Mouse (Mus musculus) intestine, embryonic 15.5 days (tissue): ENCODE data around the gene Gm6525. TPM values are rescaled to one million over a fixed set of nuclear protein-coding genes. Genes with fewer than 3 reads are reported as not detected.

Source experiments
- ATAC-seq: fragments of 200-750 bp; cut with Nextera tagmentation; 2 replicates; pipeline ENCODE4 v1.8.0; 2017; ENCODE audit warnings: moderate TSS enrichment, moderate library complexity
- H3K27ac ChIP-seq: fragments of 300-500 bp; sonication (generic); 2 replicates; pipeline ENCODE4 v1.5.1; 2015; ENCODE audit warnings: mild to moderate bottlenecking, inconsistent platforms
- H3K27me3 ChIP-seq: fragments of 300-500 bp; sonication (generic); replicated peaks from 2 replicates; pipeline ENCODE4 v1.6.1; 2015; ENCODE audit warnings: inconsistent platforms
- H3K36me3 ChIP-seq: fragments of 300-500 bp; sonication (generic); 2 replicates; pipeline ENCODE4 v1.6.1; 2015; ENCODE audit warnings: inconsistent platforms
- H3K4me1 ChIP-seq: fragments of 300-500 bp; sonication (generic); replicated peaks from 2 replicates; pipeline ENCODE4 v1.6.1; 2015; ENCODE audit warnings: inconsistent platforms
- H3K4me2 ChIP-seq: fragments of 300-500 bp; sonication (generic); replicated peaks from 2 replicates; pipeline ENCODE4 v1.6.1; 2015; ENCODE audit warnings: mild to moderate bottlenecking, inconsistent platforms
- H3K4me3 ChIP-seq: fragments of 300-500 bp; sonication (generic); replicated peaks from 2 replicates; pipeline ENCODE4 v1.5.1; 2015; ENCODE audit warnings: inconsistent platforms
- H3K9ac ChIP-seq: fragments of 300-500 bp; sonication (generic); 2 replicates; pipeline ENCODE4 v1.6.1; 2015; ENCODE audit warnings: inconsistent platforms
- H3K9me3 ChIP-seq: fragments of 300-500 bp; sonication (generic); 2 replicates; pipeline ENCODE4 v1.6.1; 2016; ENCODE audit warnings: inconsistent platforms
- WGBS: fragments of 180-500 bp; shearing (Covaris S2); methylation state at CpG from one replicate; pipeline ENCODE4 v1.1.7; 2015; 5-methylcytosine and 5-hydroxymethylcytosine counted together
- polyA plus RNA-seq: library from polyadenylated mRNA; unstranded; fragments of >200 nt; fragmentation: Nextera tagmentation; extraction: Ambion mirVana; gene quantifications from 2 replicates; pipeline ENCODE4 v1.2.1, GENCODE M21; 2015

The Gm6525 gene
- 1.2 TPM in 2 replicates for polyA plus RNA-seq

- Histone ChIP-seq H3K27me3 (no peaks in the 10 kb centered on the region), H3K4me2 (no peak within 1 kb of the TSS), H3K36me3 (no peaks in the 10 kb centered on the region), H3K9ac (no peak within 1 kb of the TSS), H3K9me3 (no peaks in the 10 kb centered on the region), H3K4me3 (no peak within 1 kb of the TSS), H3K4me1 (no peaks in the 10 kb centered on the region), H3K27ac (no peak within 1 kb of the TSS)
- ATAC-seq, result no peak
- 86% methylated on average over 11 of the region's 11 CpGs for WGBS
These were observed at the start of gene Gm6525 for GRCm38 (mm10) chr3:84173581-84174154. Gene Gm6525, plus strand, starts transcription at chr3:84174104.

DNA sequence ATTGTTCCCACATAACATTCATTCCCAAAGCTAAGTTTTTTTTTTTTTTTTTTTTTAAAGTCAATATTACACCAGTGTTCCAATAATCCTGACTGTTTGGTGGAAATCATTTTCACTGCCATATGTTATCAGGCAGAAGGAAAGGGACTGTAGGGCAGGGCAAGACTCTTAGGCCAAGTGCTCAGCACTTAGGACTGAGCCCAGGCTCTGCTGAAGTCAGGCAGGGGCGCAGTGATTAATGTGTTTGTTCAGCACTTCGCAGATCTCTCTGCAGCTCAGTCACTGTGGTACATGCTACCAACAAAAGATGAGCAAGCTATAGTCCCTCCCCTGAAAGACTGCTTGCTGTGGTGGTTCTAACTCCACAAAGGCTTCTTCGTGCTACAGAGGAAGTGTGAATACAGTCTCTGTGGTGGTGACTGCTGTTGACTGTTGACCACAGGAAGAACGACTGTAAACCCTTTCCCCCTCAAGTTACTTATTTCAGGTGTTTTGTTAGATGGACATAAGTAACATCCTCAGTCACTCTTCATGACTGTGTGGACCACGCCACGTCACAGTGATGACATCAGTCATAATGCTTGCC, 48.1 kb upstream of the Gm6525 start:
- H3K36me3 ChIP-seq, result no peaks in the 10 kb centered on the region
- H3K27ac ChIP-seq, result no peak overlapping the region
- no peak overlapping the region for H3K4me3 ChIP-seq
- H3K4me2 ChIP-seq, result no peak overlapping the region
- H3K4me1 ChIP-seq, result peaks cover 8% of the 10 kb centered on the region; the same call in 1 of the 2 replicates
- no peaks in the 10 kb centered on the region for H3K9me3 ChIP-seq
- ATAC-seq, result no peak
- H3K9ac ChIP-seq, result no peak overlapping the region
- no peaks in the 10 kb centered on the region for H3K27me3 ChIP-seq
- 64% methylated on average over 6 of the region's 6 CpGs for WGBS

- WGBS, result 79% methylated on average over 3 of the region's 3 CpGs
- no peaks in the 10 kb centered on the region for H3K36me3 ChIP-seq
- H3K9me3 ChIP-seq, result no peaks in the 10 kb centered on the region
- no peak overlapping the region for H3K9ac ChIP-seq
- no peak overlapping the region for H3K27ac ChIP-seq
- H3K4me2 ChIP-seq, result no peak overlapping the region
- H3K4me1 ChIP-seq, result peaks cover 8% of the 10 kb centered on the region; the same call in 1 of the 2 replicates
- no peaks in the 10 kb centered on the region for H3K27me3 ChIP-seq
- ATAC-seq, result no peak
- H3K4me3 ChIP-seq, result no peak overlapping the region
These were observed 47.2 kb upstream of the Gm6525 start for GRCm38 (mm10) chr3:84126721-84127120.

DNA sequence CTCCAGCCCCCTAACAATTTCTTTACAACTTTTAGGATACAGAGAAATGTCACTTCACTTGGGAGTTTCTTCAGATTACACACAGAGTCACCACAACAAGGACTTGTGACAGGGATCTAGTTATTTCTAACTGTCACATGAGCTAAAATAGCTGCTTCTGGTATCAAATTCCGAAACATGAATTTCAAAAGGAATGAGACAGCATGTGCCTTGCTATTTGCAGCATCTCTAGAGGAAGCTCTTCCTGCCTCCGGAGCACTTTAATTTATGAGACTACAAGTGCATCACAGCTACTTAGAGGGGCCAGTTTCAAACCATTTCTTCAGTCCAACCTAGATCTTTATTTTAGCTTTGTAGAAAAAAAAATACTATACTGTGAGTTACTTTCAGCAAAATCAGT, 46.5 kb upstream of the Gm6525 start:
- Histone ChIP-seq H3K36me3 (no peaks in the 10 kb centered on the region), H3K9me3 (no peaks in the 10 kb centered on the region), H3K4me1 (peaks cover 8% of the 10 kb centered on the region; the same call in 1 of the 2 replicates), H3K27ac (no peak overlapping the region), H3K4me3 (no peak overlapping the region), H3K9ac (no peak overlapping the region), H3K27me3 (no peaks in the 10 kb centered on the region), H3K4me2 (no peak overlapping the region)
- 67% methylated on average over 2 of the region's 2 CpGs for WGBS
- no peak for ATAC-seq

- H3K4me3 ChIP-seq, result no peak overlapping the region
- no peak overlapping the region for H3K4me2 ChIP-seq
- no peak overlapping the region for H3K9ac ChIP-seq
- WGBS, result 52% methylated on average over 11 of the region's 11 CpGs
- H3K4me1 ChIP-seq, result peaks cover 8% of the 10 kb centered on the region; the same call in 1 of the 2 replicates
- H3K27ac ChIP-seq, result no peak overlapping the region
- ATAC-seq, result peak; percentile 80
- no peaks in the 10 kb centered on the region for H3K27me3 ChIP-seq
- no peaks in the 10 kb centered on the region for H3K9me3 ChIP-seq
- no peaks in the 10 kb centered on the region for H3K36me3 ChIP-seq
These were observed 44.7 kb upstream of the Gm6525 start for GRCm38 (mm10) chr3:84128871-84129870.

GRCm38 (mm10) chr3:84130776-84131175, 43.1 kb upstream of the Gm6525 start:
- no peaks in the 10 kb centered on the region for H3K27me3 ChIP-seq
- no peaks in the 10 kb centered on the region for H3K36me3 ChIP-seq
- no peak overlapping the region for H3K4me2 ChIP-seq
- H3K4me3 ChIP-seq, result no peak overlapping the region
- H3K9ac ChIP-seq, result no peak overlapping the region
- no peaks in the 10 kb centered on the region for H3K9me3 ChIP-seq
- no peak overlapping the region for H3K27ac ChIP-seq
- peaks cover 10% of the 10 kb centered on the region; the same call in 1 of the 2 replicates for H3K4me1 ChIP-seq
- 44% methylated on average over 5 of the region's 5 CpGs for WGBS
- no peak for ATAC-seq

DNA sequence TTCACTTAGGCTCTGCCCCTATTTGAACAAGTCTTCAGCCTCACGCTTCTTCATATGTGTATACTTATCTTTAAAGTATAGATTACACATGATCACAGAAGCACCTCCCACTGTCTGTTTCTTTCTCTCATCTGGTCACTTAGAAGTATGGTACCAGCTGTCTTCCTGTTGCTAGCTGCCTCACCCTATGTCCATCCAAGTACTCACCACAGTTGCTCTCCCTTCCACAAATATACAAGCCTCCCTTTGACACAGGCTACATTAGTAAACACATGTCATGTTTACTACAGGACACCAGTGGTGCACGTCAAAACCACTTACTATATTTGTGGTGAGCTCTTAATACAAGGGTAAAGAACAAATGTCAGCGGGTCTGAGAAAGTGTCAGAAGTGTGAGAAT, 42.5 kb upstream of the Gm6525 start:
- H3K27ac ChIP-seq, result no peak overlapping the region
- no peaks in the 10 kb centered on the region for H3K9me3 ChIP-seq
- no peak overlapping the region for H3K4me3 ChIP-seq
- 65% methylated on average over 3 of the region's 3 CpGs for WGBS
- no peaks in the 10 kb centered on the region for H3K36me3 ChIP-seq
- peaks cover 8% of the 10 kb centered on the region; the same call in 1 of the 2 replicates for H3K4me1 ChIP-seq
- H3K4me2 ChIP-seq, result no peak overlapping the region
- H3K9ac ChIP-seq, result no peak overlapping the region
- H3K27me3 ChIP-seq, result no peaks in the 10 kb centered on the region
- ATAC-seq, result no peak

DNA sequence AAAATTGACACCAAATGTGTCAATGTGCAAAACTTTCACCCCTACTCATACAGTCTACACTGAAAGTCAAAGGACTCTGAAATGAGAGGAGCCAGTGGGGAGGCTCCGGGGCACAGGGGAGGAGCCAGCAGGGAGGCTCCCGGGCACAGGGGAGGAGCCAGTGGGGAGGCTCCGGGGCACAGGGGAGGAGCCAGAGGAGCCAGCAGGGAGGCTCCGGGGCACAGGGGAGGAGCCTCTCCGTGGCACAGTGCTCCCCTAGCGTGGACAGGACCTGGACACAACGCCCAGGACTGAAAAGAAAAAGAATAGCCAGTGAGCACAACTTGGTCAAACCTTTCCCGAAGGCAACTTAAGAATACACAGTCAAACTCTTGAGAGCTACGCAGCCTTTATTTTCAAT, 38.5 kb upstream of the Gm6525 start:
- Histone ChIP-seq H3K27me3 (no peaks in the 10 kb centered on the region), H3K4me3 (no peak overlapping the region)

GRCm38 (mm10) chr3:84135933-84136332, 38.0 kb upstream of the Gm6525 start:
- no peaks in the 10 kb centered on the region for H3K27me3 ChIP-seq
- peak overlapping the region; percentile 15 for H3K4me2 ChIP-seq
- H3K36me3 ChIP-seq, result no peaks in the 10 kb centered on the region
- H3K27ac ChIP-seq, result no peak overlapping the region
- 0 out of 2 replicates have a peak, but pooled peaks cover 4% of the 10 kb centered on the region for H3K4me1 ChIP-seq
- WGBS, result 56% methylated on average over 6 of the region's 6 CpGs
- no peaks in the 10 kb centered on the region for H3K9me3 ChIP-seq
- H3K9ac ChIP-seq, result no peak overlapping the region
- ATAC-seq, result no peak
- H3K4me3 ChIP-seq, result no peak overlapping the region

More for the DNA sequence above, 38.5 kb upstream of the Gm6525 start:
- 0 out of 2 replicates have a peak, but pooled peaks cover 4% of the 10 kb centered on the region for H3K4me1 ChIP-seq
- H3K9ac ChIP-seq, result no peak overlapping the region
- WGBS, result 29% methylated on average over 9 of the region's 9 CpGs
- peak overlapping the region; percentile 15 for H3K4me2 ChIP-seq
- peak; percentile 96 for ATAC-seq
- H3K27ac ChIP-seq, result no peak overlapping the region
- H3K9me3 ChIP-seq, result no peaks in the 10 kb centered on the region
- H3K36me3 ChIP-seq, result no peaks in the 10 kb centered on the region

DNA sequence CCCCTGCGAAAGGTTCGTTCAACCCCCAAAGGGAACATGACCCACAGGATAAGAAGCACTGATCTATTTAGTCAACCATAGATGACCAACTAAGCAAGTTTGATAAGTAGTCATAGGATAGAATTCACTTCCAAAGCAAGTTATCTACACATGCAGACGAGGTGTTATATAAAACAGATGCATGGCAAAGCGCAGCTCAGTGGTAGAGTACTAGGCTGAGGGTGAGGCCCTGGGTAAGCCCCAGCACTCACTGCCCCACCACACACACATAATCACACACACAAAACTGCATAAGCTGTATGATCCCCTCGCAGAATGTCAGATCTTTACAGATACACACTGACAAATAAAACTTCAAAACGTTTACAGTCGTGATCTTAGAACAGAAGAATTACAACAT, 37.4 kb upstream of the Gm6525 start:
- Histone ChIP-seq H3K4me2 (no peak overlapping the region), H3K9ac (no peak overlapping the region), H3K27ac (no peak overlapping the region), H3K4me3 (no peak overlapping the region), H3K36me3 (no peaks in the 10 kb centered on the region), H3K4me1 (0 out of 2 replicates have a peak, but pooled peaks cover 4% of the 10 kb centered on the region), H3K9me3 (no peaks in the 10 kb centered on the region), H3K27me3 (no peaks in the 10 kb centered on the region)
- no peak for ATAC-seq
- 77% methylated on average over 7 of the region's 7 CpGs for whole genome bisulfite sequencing

GRCm38 (mm10) chr3:84140947-84141346, 33.0 kb upstream of the Gm6525 start:
- no peak overlapping the region for H3K4me3 ChIP-seq
- no peaks in the 10 kb centered on the region for H3K9me3 ChIP-seq
- H3K4me2 ChIP-seq, result no peak overlapping the region
- no peak overlapping the region for H3K27ac ChIP-seq
- no peaks in the 10 kb centered on the region for H3K27me3 ChIP-seq
- no peak overlapping the region for H3K9ac ChIP-seq
- WGBS, result 55% methylated on average over 7 of the region's 7 CpGs
- no peaks in the 10 kb centered on the region for H3K4me1 ChIP-seq
- no peak for ATAC-seq
- no peaks in the 10 kb centered on the region for H3K36me3 ChIP-seq

- H3K36me3 ChIP-seq, result no peaks in the 10 kb centered on the region
- no peaks in the 10 kb centered on the region for H3K4me1 ChIP-seq
- no peak overlapping the region for H3K4me3 ChIP-seq
- 93% methylated on average over 3 of the region's 3 CpGs for WGBS
- H3K27ac ChIP-seq, result no peak overlapping the region
- no peak for ATAC-seq
- no peaks in the 10 kb centered on the region for H3K9me3 ChIP-seq
- no peak overlapping the region for H3K4me2 ChIP-seq
- no peaks in the 10 kb centered on the region for H3K27me3 ChIP-seq
- no peak overlapping the region for H3K9ac ChIP-seq
These were observed 24.1 kb upstream of the Gm6525 start for GRCm38 (mm10) chr3:84149831-84150230.
